Mouse (Mus musculus) gastrocnemius, adult 8-10 months (tissue): Measurements from ENCODE around the gene Edf1. TPM values are rescaled to one million over a fixed set of nuclear protein-coding genes. Genes with fewer than 3 reads are reported as not detected.

Source experiments
- DNase-seq, 2 experiments: peaks; one replicate each; pipeline ENCODE4 v3.0.0; 2022; ENCODE audit warnings: low spot score in 2 of 2
- total RNA-seq, 4 experiments: library from RNA; stranded (reverse); gene quantifications; 2 replicates each; pipeline ENCODE4 v1.2.4; 2022

Edf1 gene
- total RNA-seq, 4 experiments from 2014 or later, result 104 to 172 (median 141) TPM

- no peak for DNase-seq
Measured at GRCm38 (mm10) chr2:25581294-25581864, 23.7 kb downstream of the Edf1 start, which contains the start of gene Ajm1. TSS of gene Ajm1 (minus strand) at chr2:25581757.

GRCm38 (mm10) chr2:25581901-25582301 is 24.3 kb downstream of the Edf1 start:
- no peak for DNase-seq

GRCm38 (mm10) chr2:25582466-25583119 is 24.9 kb downstream of the Edf1 start:
- no peak for DNase-seq

- no peak for DNase-seq
Measured at GRCm38 (mm10) chr2:25583120-25583481, 25.5 kb downstream of the Edf1 start.

- DNase-seq, result no peak
Measured at GRCm38 (mm10) chr2:25583571-25583970, 25.9 kb downstream of the Edf1 start.

- no peak for DNase-seq
Measured at GRCm38 (mm10) chr2:25584152-25584551, 26.5 kb downstream of the Edf1 start.

- no peak for DNase-seq
Measured at GRCm38 (mm10) chr2:25584856-25585255, 27.2 kb downstream of the Edf1 start.

- DNase-seq, result no peak
Measured at GRCm38 (mm10) chr2:25585601-25586000, 28.0 kb downstream of the Edf1 start.

- no peak for DNase-seq
Measured at GRCm38 (mm10) chr2:25587290-25587689, 29.6 kb downstream of the Edf1 start.

GRCm38 (mm10) chr2:25588227-25588907 is 30.7 kb downstream of the Edf1 start:
- no peak for DNase-seq

GRCm38 (mm10) chr2:25591863-25592262 is 34.2 kb downstream of the Edf1 start:
- no peak for DNase-seq

- DNase-seq, result no peak
Measured at GRCm38 (mm10) chr2:25596765-25597510, 39.3 kb downstream of the Edf1 start.

GRCm38 (mm10) chr2:25598749-25599148 is 41.1 kb downstream of the Edf1 start:
- no peak for DNase-seq

- no peak for DNase-seq
Measured at GRCm38 (mm10) chr2:25600037-25600436, 42.4 kb downstream of the Edf1 start.

- no peak for DNase-seq
Measured at GRCm38 (mm10) chr2:25602526-25602925, 44.9 kb downstream of the Edf1 start.

GRCm38 (mm10) chr2:25607761-25608622 is 50.3 kb downstream of the Edf1 start, which contains the start of gene Rabl6:
TSS of gene Rabl6 (minus strand) at chr2:25608521.
- peak; percentile 80 to 88 for DNase-seq

GRCm38 (mm10) chr2:25608671-25609070 is 51.0 kb downstream of the Edf1 start:
- no peak for DNase-seq
